Mouse (Mus musculus) megakaryocyte, embryonic 14.5 days (primary cell): Measurements from ENCODE around the gene Nr2f1. TPM values are rescaled to one million over a fixed set of nuclear protein-coding genes. Genes with fewer than 3 reads are reported as not detected.

ENCODE experiments used
- H3K27me3 ChIP-seq: replicated peaks from 2 replicates; pipeline ENCODE3; 2012; ENCODE audit warnings: inconsistent platforms
- H3K36me3 ChIP-seq: replicated peaks from 2 replicates; pipeline ENCODE3; 2012; ENCODE audit warnings: low read length, inconsistent platforms, mixed read lengths
- H3K4me1 ChIP-seq: 2 replicates; pipeline ENCODE4 v1.6.1; 2012; ENCODE audit warnings: inconsistent platforms
- H3K4me3 ChIP-seq: replicated peaks from 2 replicates; pipeline ENCODE3; 2012; ENCODE audit warnings: moderate library complexity, mild to moderate bottlenecking, inconsistent platforms
- H3K9me3 ChIP-seq: 2 replicates; pipeline ENCODE4 v1.6.1; 2012; ENCODE audit warnings: inconsistent platforms
- FLI1 ChIP-seq: IDR thresholded peaks from 2 replicates; pipeline ENCODE4 v1.6.1; 2012; ENCODE audit warnings: low read length, inconsistent platforms, mixed read lengths
- GATA1 ChIP-seq: IDR thresholded peaks from 3 replicates; pipeline ENCODE4 v1.6.1; 2012; ENCODE audit warnings: mixed read lengths, low read length, inconsistent platforms, borderline replicate concordance
- polyA plus RNA-seq: library from polyadenylated mRNA; stranded (reverse); fragments of >175 nt; gene quantifications from 2 replicates; pipeline ENCODE4 v1.2.3, GENCODE M21; 2012; ENCODE audit warnings: low replicate concordance; ENCODE audit not compliant: insufficient read depth

Gene Nr2f1
- polyA plus RNA-seq, 1 experiment = not detected

DNA sequence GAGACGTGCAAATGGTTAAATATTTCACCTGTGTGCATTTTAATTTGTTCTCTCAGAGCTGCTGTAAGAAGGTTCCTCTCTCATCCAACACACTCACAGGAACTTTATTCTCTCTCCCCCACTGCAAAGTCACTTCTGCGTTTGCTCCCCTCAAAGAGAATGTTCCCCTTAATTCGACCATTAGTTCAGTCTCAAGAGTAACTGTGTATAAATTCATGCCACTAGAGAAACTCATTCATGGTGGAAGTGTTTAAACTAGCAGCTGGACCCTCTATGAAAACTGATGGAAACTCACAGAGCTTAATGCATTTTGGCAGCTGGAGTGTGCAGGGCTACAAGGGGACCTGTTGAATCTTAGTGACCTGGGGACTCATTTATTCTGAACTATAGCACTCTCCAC is 26.7 kb downstream of the Nr2f1 start:
- H3K4me3 ChIP-seq = no peak overlapping the region
- peaks cover 47% of the 10 kb centered on the region for H3K27me3 ChIP-seq
- TF ChIP-seq GATA1 (no peak), FLI1 (no peak)
- peaks cover 10% of the 10 kb centered on the region for H3K9me3 ChIP-seq
- H3K4me1 ChIP-seq = no peaks in the 10 kb centered on the region
- H3K36me3 ChIP-seq = no peaks in the 10 kb centered on the region

DNA sequence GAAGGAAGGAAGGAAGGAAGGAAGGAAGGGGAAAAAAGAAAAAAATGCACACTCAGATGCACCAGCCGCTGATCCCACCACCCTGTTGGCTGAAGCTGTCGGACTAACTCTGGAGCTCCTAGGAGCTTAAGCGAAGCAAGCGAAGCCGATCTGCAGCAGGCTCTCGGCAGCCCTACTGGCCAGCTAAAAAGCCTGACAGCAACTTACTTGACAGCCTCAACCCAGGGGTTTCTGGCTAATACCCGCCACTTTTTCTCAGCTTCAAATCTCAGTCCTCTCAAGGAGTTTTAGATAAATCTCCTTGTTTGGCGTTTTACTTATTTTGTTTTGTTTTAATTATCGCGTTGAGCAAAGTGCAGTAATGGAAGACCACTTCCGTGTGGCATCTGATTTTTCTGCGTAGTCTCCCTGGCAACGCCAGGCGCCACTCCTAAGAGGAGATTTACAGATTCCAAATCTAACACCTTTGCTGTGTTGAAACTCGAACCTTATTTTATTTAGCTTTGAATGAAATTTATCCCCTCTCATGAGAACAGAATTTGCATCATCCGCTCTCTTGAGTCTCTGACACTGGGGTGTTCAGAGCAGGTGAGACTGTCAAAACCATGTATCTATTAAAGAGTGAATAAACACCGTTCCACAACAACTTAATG is 27.4 kb downstream of the Nr2f1 start:
- TF ChIP-seq GATA1 (no peak), FLI1 (no peak)
- Histone ChIP-seq H3K27me3 (peaks cover 46% of the 10 kb centered on the region), H3K4me1 (no peaks in the 10 kb centered on the region), H3K36me3 (no peaks in the 10 kb centered on the region), H3K4me3 (no peak overlapping the region), H3K9me3 (peaks cover 10% of the 10 kb centered on the region)

DNA sequence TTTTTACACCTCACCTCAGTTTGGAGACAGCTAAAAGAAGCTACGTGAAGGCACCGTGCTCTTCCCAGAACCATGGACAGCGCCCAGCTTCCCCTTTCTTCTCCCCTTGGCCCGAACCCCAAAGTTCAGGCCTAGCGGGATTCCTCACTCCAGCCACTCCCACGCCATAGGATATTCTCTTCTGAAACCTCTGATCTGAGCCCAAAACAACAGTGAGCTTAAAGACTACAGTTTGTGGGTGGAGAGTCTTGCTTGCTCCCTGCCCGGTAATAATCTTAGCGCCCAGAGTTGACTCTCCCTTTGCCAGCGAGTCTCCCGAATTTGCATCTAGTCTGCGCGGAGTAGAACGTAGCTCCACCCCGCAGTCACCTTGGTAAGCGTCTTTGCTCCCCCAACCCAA is 28.2 kb downstream of the Nr2f1 start:
- TF ChIP-seq GATA1 = no peak
- TF ChIP-seq FLI1 = no peak
- peaks cover 42% of the 10 kb centered on the region for H3K27me3 ChIP-seq

DNA sequence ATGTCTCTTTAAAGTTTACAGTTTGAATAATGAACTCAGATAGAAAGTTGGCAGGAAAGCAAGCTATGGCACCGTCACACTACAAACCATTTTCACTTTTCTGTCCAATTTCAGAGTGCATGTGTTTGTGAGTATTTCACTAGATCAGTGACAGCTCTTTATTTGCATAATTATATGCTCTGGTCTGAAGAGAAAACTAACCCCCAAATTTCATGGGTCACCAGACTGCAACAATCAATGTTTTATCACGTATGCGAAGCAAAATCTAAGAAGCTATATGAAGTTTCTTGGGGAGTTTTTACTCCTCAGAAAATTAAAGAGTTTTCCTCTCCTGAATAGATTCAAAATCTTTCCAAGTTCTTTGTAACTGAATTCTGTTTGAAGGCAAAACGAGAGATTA is 31.4 kb downstream of the Nr2f1 start:
- Histone ChIP-seq H3K36me3 (no peaks in the 10 kb centered on the region), H3K4me1 (peaks cover 7% of the 10 kb centered on the region), H3K27me3 (peaks cover 43% of the 10 kb centered on the region), H3K9me3 (peaks cover 10% of the 10 kb centered on the region), H3K4me3 (no peak overlapping the region)
- TF ChIP-seq FLI1 (no peak), GATA1 (no peak)

More for the DNA sequence above, 28.2 kb downstream of the Nr2f1 start:
- H3K36me3 ChIP-seq = no peaks in the 10 kb centered on the region
- H3K4me3 ChIP-seq = no peak overlapping the region
- H3K9me3 ChIP-seq = peaks cover 10% of the 10 kb centered on the region
- H3K4me1 ChIP-seq = no peaks in the 10 kb centered on the region

DNA sequence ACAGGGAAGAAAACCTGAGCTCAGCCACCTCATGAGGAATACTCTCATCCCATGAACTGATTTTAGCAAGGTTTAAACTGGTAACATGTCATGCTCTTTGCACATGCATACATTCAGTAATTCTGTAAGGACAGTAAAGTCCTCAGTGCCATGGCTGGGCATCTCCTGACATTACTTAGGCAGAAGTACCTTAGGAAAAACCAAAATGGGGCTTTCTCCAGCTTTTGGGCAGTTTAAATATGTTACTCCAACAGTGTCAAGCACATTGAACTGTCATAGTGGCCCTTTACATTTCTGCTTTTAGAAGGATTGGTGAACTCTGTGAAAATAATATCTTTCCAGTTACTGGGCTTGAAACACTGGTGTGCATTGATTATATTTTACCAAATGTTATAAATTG is 34.6 kb downstream of the Nr2f1 start:
- Histone ChIP-seq H3K4me3 (no peak overlapping the region), H3K36me3 (no peaks in the 10 kb centered on the region), H3K9me3 (no peaks in the 10 kb centered on the region), H3K4me1 (peaks cover 11% of the 10 kb centered on the region), H3K27me3 (peaks cover 38% of the 10 kb centered on the region)
- TF ChIP-seq GATA1 (no peak), FLI1 (no peak)

DNA sequence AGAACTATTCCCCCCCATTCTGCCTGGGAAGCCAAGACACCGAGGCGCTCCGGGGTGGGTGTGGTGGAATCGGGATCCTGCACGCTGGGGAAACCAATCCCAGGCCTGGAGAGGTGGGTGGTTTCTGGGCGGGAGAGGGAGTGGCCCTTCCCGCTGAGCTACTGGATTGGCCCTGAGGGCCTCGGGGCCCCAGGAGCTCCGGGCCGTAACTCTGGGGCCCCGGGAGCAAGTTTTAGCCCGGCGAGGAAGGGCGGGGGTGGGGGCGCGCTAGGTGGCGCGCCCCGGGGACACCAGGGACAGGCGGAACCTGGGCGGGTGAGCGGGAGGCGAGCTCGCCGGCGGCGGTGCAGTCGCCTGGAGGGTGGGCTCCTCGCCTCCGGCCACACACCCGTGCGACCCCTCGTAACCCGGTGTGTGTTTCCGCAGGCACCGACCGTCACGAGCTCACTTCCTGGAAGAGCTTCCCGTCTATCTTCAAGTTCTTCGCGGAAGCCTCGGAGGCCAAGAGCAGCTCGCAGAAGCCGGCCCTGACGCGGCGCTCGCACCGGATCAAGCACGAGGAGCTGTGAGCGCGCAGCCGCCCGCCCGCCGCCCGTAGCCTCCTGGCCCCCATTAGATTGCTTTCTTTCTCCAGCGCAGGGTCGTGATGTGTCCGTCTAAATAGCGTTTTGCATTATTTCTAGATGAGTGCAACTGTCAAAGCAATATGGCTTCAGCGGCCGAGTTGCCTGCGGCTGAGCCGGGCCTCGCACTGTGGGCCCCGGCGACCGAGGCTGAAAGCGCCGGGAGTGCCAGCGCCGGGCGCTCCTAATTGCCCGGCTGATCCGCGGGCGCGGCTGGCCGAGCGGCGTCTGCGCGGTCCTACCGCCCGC is 36.2 kb downstream of the Nr2f1 start:
- no peaks in the 10 kb centered on the region for H3K36me3 ChIP-seq
- H3K4me1 ChIP-seq = peaks cover 11% of the 10 kb centered on the region
- H3K9me3 ChIP-seq = no peaks in the 10 kb centered on the region
- peak overlapping the region; percentile 91 for H3K4me3 ChIP-seq
- peaks cover 38% of the 10 kb centered on the region for H3K27me3 ChIP-seq
- TF ChIP-seq FLI1 = no peak
- TF ChIP-seq GATA1 = no peak

DNA sequence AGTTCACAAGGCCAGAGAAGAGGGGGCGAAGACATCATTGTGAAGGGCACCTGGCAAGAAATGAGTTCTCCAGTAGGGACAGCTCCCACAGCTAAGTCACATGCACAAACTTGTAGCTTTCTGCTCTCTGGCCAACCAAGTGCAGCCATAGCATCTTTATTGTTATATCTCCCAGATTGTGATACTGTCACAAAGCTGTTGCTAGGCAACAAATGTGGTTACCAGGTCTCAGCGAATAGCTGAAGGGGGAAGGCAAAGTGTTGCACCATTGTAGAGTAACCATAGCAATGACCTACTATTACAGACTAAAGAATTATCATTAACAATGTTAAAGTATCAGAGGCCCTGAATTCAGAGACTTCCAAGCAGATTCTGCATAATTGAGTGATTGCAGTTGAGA is 37.4 kb downstream of the Nr2f1 start:
- Histone ChIP-seq H3K27me3 (peaks cover 35% of the 10 kb centered on the region), H3K9me3 (no peaks in the 10 kb centered on the region), H3K4me1 (peaks cover 11% of the 10 kb centered on the region), H3K36me3 (no peaks in the 10 kb centered on the region), H3K4me3 (no peak overlapping the region)
- no peak for TF ChIP-seq GATA1

DNA sequence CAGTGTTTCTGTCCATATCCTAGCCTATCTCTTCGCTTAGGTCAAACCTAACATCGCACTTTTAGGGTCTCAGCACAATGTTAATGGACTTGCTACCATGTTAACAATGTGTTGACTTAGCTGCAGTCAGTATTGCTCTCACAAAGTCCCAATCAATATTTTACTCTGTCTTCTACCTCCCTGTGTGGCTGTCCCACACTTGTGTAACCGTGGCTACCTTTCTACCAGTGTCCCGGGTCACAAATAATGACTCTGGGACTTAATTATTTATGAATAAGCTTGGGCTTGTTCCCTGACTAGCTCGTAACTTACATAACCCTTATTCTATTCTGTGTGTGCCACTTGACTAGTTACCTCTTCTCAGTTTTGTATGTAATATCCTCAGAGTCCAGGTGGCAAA is 42.1 kb downstream of the Nr2f1 start:
- TF ChIP-seq GATA1 (no peak), FLI1 (no peak)
- peaks cover 8% of the 10 kb centered on the region for H3K27me3 ChIP-seq
- H3K36me3 ChIP-seq = no peaks in the 10 kb centered on the region
- H3K9me3 ChIP-seq = no peaks in the 10 kb centered on the region
- H3K4me1 ChIP-seq = no peaks in the 10 kb centered on the region
- H3K4me3 ChIP-seq = no peak overlapping the region

Other genes with a start within 250 kb of the Nr2f1 start
- not detected in 2 replicates for gene Pou5f2, start 174.9 kb downstream of the Nr2f1 start, polyA plus RNA-seq